Mouse (Mus musculus): Measurements from ENCODE around the gene Macf1. TPM values are rescaled to one million over a fixed set of nuclear protein-coding genes. Genes with fewer than 3 reads are reported as not detected.
A peak's percentile ranks its signal among the peaks of the same experiment; 100 is the strongest.
"Not testable (repeated sequence)": the region's sequence is repeated elsewhere in the genome, so short reads cannot be mapped to it uniquely, and the experiment has no call there.

Gene Macf1
- polyA plus RNA-seq, 1 experiment, result 250 TPM

- TF ChIP-seq CTCF (IDR thresholded peaks at IDR 0.05; ENCODE audit: borderline replicate concordance, insufficient read depth, low read length), result no peak
- TF ChIP-seq POLR2A (IDR thresholded peaks at IDR 0.05; ENCODE audit: low read depth, low read length), result no peak
- H3K4me1 ChIP-seq (ENCODE audit: control insufficient read depth, insufficient read depth, low read length), result peaks cover 7% of the 10 kb centered on the region; the same call in 1 of the 2 replicates
- no peak overlapping the region for H3K4me3 ChIP-seq (ENCODE audit: insufficient read depth, low read length)
- H3K27ac ChIP-seq (ENCODE audit: insufficient read depth, low read length), result no peak overlapping the region
Observed at GRCm38 (mm10) chr4:123340232-123340631, 343.9 kb downstream of the Macf1 start.

- Histone ChIP-seq H3K4me3 (ENCODE audit: insufficient read depth, low read length) (no peak overlapping the region), H3K4me1 (ENCODE audit: control insufficient read depth, insufficient read depth, low read length) (peaks cover 7% of the 10 kb centered on the region; the same call in 1 of the 2 replicates), H3K27ac (ENCODE audit: insufficient read depth, low read length) (no peak overlapping the region)
- TF ChIP-seq CTCF (IDR thresholded peaks at IDR 0.05; ENCODE audit: borderline replicate concordance, insufficient read depth, low read length) (no peak), POLR2A (IDR thresholded peaks at IDR 0.05; ENCODE audit: low read depth, low read length) (no peak)
Observed at GRCm38 (mm10) chr4:123337693-123338092, 346.5 kb downstream of the Macf1 start.

- Histone ChIP-seq H3K27ac (ENCODE audit: insufficient read depth, low read length) (no peak overlapping the region), H3K4me3 (ENCODE audit: insufficient read depth, low read length) (no peak overlapping the region), H3K4me1 (ENCODE audit: control insufficient read depth, insufficient read depth, low read length) (peaks cover 7% of the 10 kb centered on the region; the same call in 1 of the 2 replicates)
- TF ChIP-seq CTCF (IDR thresholded peaks at IDR 0.05; ENCODE audit: borderline replicate concordance, insufficient read depth, low read length) (peak; percentile 18; the same call in 1 of the 2 replicates), POLR2A (IDR thresholded peaks at IDR 0.05; ENCODE audit: low read depth, low read length) (no peak)
Observed at GRCm38 (mm10) chr4:123335796-123336585, 348.2 kb downstream of the Macf1 start.

GRCm38 (mm10) chr4:123335244-123335643, 348.9 kb downstream of the Macf1 start:
- H3K27ac ChIP-seq (ENCODE audit: insufficient read depth, low read length); H3K4me3 ChIP-seq (ENCODE audit: insufficient read depth, low read length); H3K4me1 ChIP-seq (ENCODE audit: control insufficient read depth, insufficient read depth, low read length): not testable (repeated sequence)

GRCm38 (mm10) chr4:123334177-123334576, 350.0 kb downstream of the Macf1 start:
- H3K4me3 ChIP-seq (ENCODE audit: insufficient read depth, low read length), result no peak overlapping the region
- no peak overlapping the region for H3K27ac ChIP-seq (ENCODE audit: insufficient read depth, low read length)
- H3K4me1 ChIP-seq (ENCODE audit: control insufficient read depth, insufficient read depth, low read length), result 0 out of 2 replicates have a peak, but pooled peaks cover 2% of the 10 kb centered on the region
- TF ChIP-seq POLR2A (IDR thresholded peaks at IDR 0.05; ENCODE audit: low read depth, low read length) (no peak), CTCF (IDR thresholded peaks at IDR 0.05; ENCODE audit: borderline replicate concordance, insufficient read depth, low read length) (no peak)

GRCm38 (mm10) chr4:123333151-123333550, 351.0 kb downstream of the Macf1 start:
- 0 out of 2 replicates have a peak, but pooled peaks cover 2% of the 10 kb centered on the region for H3K4me1 ChIP-seq (ENCODE audit: control insufficient read depth, insufficient read depth, low read length)
- H3K4me3 ChIP-seq (ENCODE audit: insufficient read depth, low read length), result no peak overlapping the region
- no peak overlapping the region for H3K27ac ChIP-seq (ENCODE audit: insufficient read depth, low read length)
- no peak for TF ChIP-seq POLR2A (IDR thresholded peaks at IDR 0.05; ENCODE audit: low read depth, low read length)
- no peak for TF ChIP-seq CTCF (IDR thresholded peaks at IDR 0.05; ENCODE audit: borderline replicate concordance, insufficient read depth, low read length)

GRCm38 (mm10) chr4:123331961-123332360, 352.2 kb downstream of the Macf1 start:
- H3K4me1 ChIP-seq (ENCODE audit: control insufficient read depth, insufficient read depth, low read length); H3K27ac ChIP-seq (ENCODE audit: insufficient read depth, low read length); H3K4me3 ChIP-seq (ENCODE audit: insufficient read depth, low read length): not testable (repeated sequence)

GRCm38 (mm10) chr4:123331326-123331725, 352.8 kb downstream of the Macf1 start:
- Histone ChIP-seq H3K4me3 (ENCODE audit: insufficient read depth, low read length) (no peak overlapping the region), H3K4me1 (ENCODE audit: control insufficient read depth, insufficient read depth, low read length) (0 out of 2 replicates have a peak, but pooled peaks cover 2% of the 10 kb centered on the region), H3K27ac (ENCODE audit: insufficient read depth, low read length) (no peak overlapping the region)
- TF ChIP-seq POLR2A (IDR thresholded peaks at IDR 0.05; ENCODE audit: low read depth, low read length) (no peak), CTCF (IDR thresholded peaks at IDR 0.05; ENCODE audit: borderline replicate concordance, insufficient read depth, low read length) (no peak)

GRCm38 (mm10) chr4:123328946-123329345, 355.2 kb downstream of the Macf1 start:
- Histone ChIP-seq H3K4me3 (ENCODE audit: insufficient read depth, low read length) (no peak overlapping the region), H3K4me1 (ENCODE audit: control insufficient read depth, insufficient read depth, low read length) (no peaks in the 10 kb centered on the region), H3K27ac (ENCODE audit: insufficient read depth, low read length) (no peak overlapping the region)
- TF ChIP-seq POLR2A (IDR thresholded peaks at IDR 0.05; ENCODE audit: low read depth, low read length) (no peak), CTCF (IDR thresholded peaks at IDR 0.05; ENCODE audit: borderline replicate concordance, insufficient read depth, low read length) (no peak)

- no peak for TF ChIP-seq POLR2A (IDR thresholded peaks at IDR 0.05; ENCODE audit: low read depth, low read length)
- TF ChIP-seq CTCF (IDR thresholded peaks at IDR 0.05; ENCODE audit: borderline replicate concordance, insufficient read depth, low read length), result no peak
Observed at GRCm38 (mm10) chr4:123327630-123328029, 356.5 kb downstream of the Macf1 start.

More at GRCm38 (mm10) chr4:123327630-123328029, 356.5 kb downstream of the Macf1 start:
- no peaks in the 10 kb centered on the region for H3K4me1 ChIP-seq (ENCODE audit: control insufficient read depth, insufficient read depth, low read length)
- H3K27ac ChIP-seq (ENCODE audit: insufficient read depth, low read length), result no peak overlapping the region
- no peak overlapping the region for H3K4me3 ChIP-seq (ENCODE audit: insufficient read depth, low read length)

Data from embryonic fibroblast, embryonic 13.5 days (primary cell).